Mouse (Mus musculus) retina, postnatal 7 days (tissue): ENCODE results near the gene Soga3.

ENCODE experiments used
- DNase-seq: peaks from one replicate; pipeline ENCODE4 v3.0.0-alpha.2; 2012; ENCODE audit warnings: low read depth, low spot score

Soga3 gene

GRCm38 (mm10) chr10:29143566-29144335, at the start of gene Soga3:
TSS of gene Soga3 (plus strand) at chr10:29143839.
- peak; percentile 24 for DNase-seq

GRCm38 (mm10) chr10:29106962-29107361, 36.7 kb upstream of the Soga3 start:
- DNase-seq, result peak; percentile 16

GRCm38 (mm10) chr10:29142556-29143105, 1.0 kb upstream of the Soga3 start:
- no peak for DNase-seq

GRCm38 (mm10) chr10:29144612-29145405, 1.2 kb downstream of the Soga3 start:
- DNase-seq, result no peak

- no peak for DNase-seq
These were observed 2.7 kb downstream of the Soga3 start for GRCm38 (mm10) chr10:29146198-29146857.

GRCm38 (mm10) chr10:29146858-29147640, 3.4 kb downstream of the Soga3 start:
- DNase-seq, result peak; percentile 63

GRCm38 (mm10) chr10:29147641-29147990, 4.0 kb downstream of the Soga3 start:
- DNase-seq, result no peak

- no peak for DNase-seq
These were observed 4.4 kb downstream of the Soga3 start for GRCm38 (mm10) chr10:29148076-29148475.

GRCm38 (mm10) chr10:29155304-29155703, 11.7 kb downstream of the Soga3 start:
- DNase-seq, result no peak

- no peak for DNase-seq
These were observed 18.0 kb downstream of the Soga3 start for GRCm38 (mm10) chr10:29161664-29162063.

- DNase-seq, result no peak
These were observed 30.1 kb downstream of the Soga3 start for GRCm38 (mm10) chr10:29173778-29174177.

- DNase-seq, result no peak
These were observed 32.0 kb downstream of the Soga3 start for GRCm38 (mm10) chr10:29175656-29176055.

- DNase-seq, result peak; percentile 11
These were observed 33.2 kb downstream of the Soga3 start for GRCm38 (mm10) chr10:29176881-29177280.

GRCm38 (mm10) chr10:29178003-29178402, 34.4 kb downstream of the Soga3 start:
- DNase-seq, result no peak

- DNase-seq, result no peak
These were observed 36.6 kb downstream of the Soga3 start for GRCm38 (mm10) chr10:29180210-29180609.

- DNase-seq, result no peak
These were observed 37.4 kb downstream of the Soga3 start for GRCm38 (mm10) chr10:29181046-29181445.

GRCm38 (mm10) chr10:29193769-29194168, 50.1 kb downstream of the Soga3 start:
- DNase-seq, result no peak

- no peak for DNase-seq
These were observed 53.2 kb downstream of the Soga3 start for GRCm38 (mm10) chr10:29196811-29197210.

GRCm38 (mm10) chr10:29198642-29199041, 55.0 kb downstream of the Soga3 start, which contains the start of gene Gm49353:
TSS of gene Gm49353 (plus strand) at chr10:29198954.
- DNase-seq, result no peak

GRCm38 (mm10) chr10:29199835-29200234, 56.2 kb downstream of the Soga3 start:
- no peak for DNase-seq

GRCm38 (mm10) chr10:29200609-29201008, 57.0 kb downstream of the Soga3 start:
- DNase-seq, result no peak
